24 mouse cellular contexts compared by ENCODE assay signal in genomic region chr12:54549659-54550058, GRCm38 (mm10).
DNase-seq lines count a peak whose midpoint lies in the region; ATAC-seq and TF ChIP-seq lines count a peak whose summit lies in the region.
"Had no signal": no experiment of that assay in that cellular context is flagged by ENCODE, and none has a peak within 500 bp of the region (broad histone marks: within the 10 kb centered on the region; RNA-seq: fewer than 3 reads in every experiment).

No protein-coding gene starts in this region.

- H3K27me3 ChIP-seq in intestine, postnatal 0 days (replicated peaks; ENCODE audit: control insufficient read depth, insufficient read depth, low read length), result no peaks in the 10 kb centered on the region
- no peaks in the 10 kb centered on the region for H3K27me3 ChIP-seq in intestine, embryonic 16.5 days (replicated peaks; ENCODE audit: control insufficient read depth, insufficient read depth, low read length)
- H3K27me3 ChIP-seq in liver, postnatal 0 days (ENCODE audit: insufficient read depth, low read length), result no peaks in the 10 kb centered on the region
- H3K27me3 ChIP-seq: CH12.LX; embryonic facial prominence, embryonic 12.5 days; forebrain, embryonic 13.5 days; forebrain, embryonic 15.5 days; Patski had no signal

- no peaks in the 10 kb centered on the region for H3K36me3 ChIP-seq in intestine, postnatal 0 days (ENCODE audit: control insufficient read depth, insufficient read depth)
- H3K36me3 ChIP-seq in intestine, embryonic 16.5 days (ENCODE audit: control insufficient read depth, insufficient read depth, low read length), result no peaks in the 10 kb centered on the region
- H3K36me3 ChIP-seq in liver, postnatal 0 days (replicated peaks; ENCODE audit: insufficient read depth, low read length), result no peaks in the 10 kb centered on the region
- H3K36me3 ChIP-seq: embryonic facial prominence, embryonic 10.5 days; embryonic facial prominence, embryonic 12.5 days; forebrain, embryonic 15.5 days; G1E had no signal

- H3K4me2 ChIP-seq in intestine, postnatal 0 days (replicated peaks; ENCODE audit: low read depth), result no peak overlapping the region
- H3K4me2 ChIP-seq in intestine, embryonic 16.5 days (ENCODE audit: low read depth, low read length), result no peak overlapping the region
- no peak overlapping the region for H3K4me2 ChIP-seq in liver, postnatal 0 days (ENCODE audit: low read depth, low read length)
- H3K4me2 ChIP-seq: embryonic facial prominence, embryonic 12.5 days; forebrain, embryonic 13.5 days; forebrain, embryonic 15.5 days had no signal

- no peak for DNase-seq in liver, postnatal 0 days
- DNase-seq in liver, result no peak
- no peak for DNase-seq in kidney, adult 9 months
- DNase-seq: adrenal gland, adult 8-10 months; adrenal gland, postnatal 14 days; adrenal gland, postnatal 36 days; B cell, adult 2 months; cerebellum, adult 11-12 months; cerebellum, adult 2 months; cerebellum, adult 9-10 months; cerebellum, postnatal 10 days; cerebellum, postnatal 25 days; forebrain, postnatal 0 days had no signal

- TF ChIP-seq CTCF in intestine, postnatal 0 days (IDR thresholded peaks at IDR 0.05; ENCODE audit: low read depth), result no peak
- no peak for TF ChIP-seq CTCF in liver, postnatal 0 days (IDR thresholded peaks at IDR 0.05; ENCODE audit: low read depth)

- ATAC-seq in intestine, postnatal 0 days, result peak; percentile 28; the same call in 1 of the 2 replicates
- no peak for ATAC-seq in intestine, embryonic 16.5 days
- ATAC-seq in liver, postnatal 0 days, result peak; percentile 86
- ATAC-seq: activated CD4-positive, CD25-positive, alpha-beta regulatory T cell, adult 4 months; CD4-positive, CD25-positive, alpha-beta regulatory T cell, adult 4 months; forebrain, embryonic 13.5 days; forebrain, embryonic 15.5 days; forebrain, postnatal 0 days; Patski had no signal

- WGBS in intestine, postnatal 0 days, result 69% methylated on average over 9 of the region's 9 CpGs
- 89% methylated on average over 9 of the region's 9 CpGs for WGBS in intestine, embryonic 16.5 days
- WGBS in liver, postnatal 0 days (ENCODE audit: insufficient replicate concordance), result 66% methylated on average over 9 of the region's 9 CpGs

- H3K9ac ChIP-seq in intestine, postnatal 0 days (ENCODE audit: low read depth, low read length), result no peak overlapping the region
- H3K9ac ChIP-seq in intestine, embryonic 16.5 days (ENCODE audit: low read depth, low read length), result no peak overlapping the region
- no peak overlapping the region for H3K9ac ChIP-seq in liver, postnatal 0 days (replicated peaks)
- H3K9ac ChIP-seq: embryonic facial prominence, embryonic 12.5 days; forebrain, embryonic 13.5 days; forebrain, embryonic 15.5 days; forebrain, postnatal 0 days had no signal

- no peaks in the 10 kb centered on the region for H3K9me3 ChIP-seq in intestine, postnatal 0 days (ENCODE audit: control insufficient read depth)
- no peaks in the 10 kb centered on the region for H3K9me3 ChIP-seq in intestine, embryonic 16.5 days (ENCODE audit: control insufficient read depth, low read length)
- H3K9me3 ChIP-seq in liver, postnatal 0 days (ENCODE audit: low read length), result no peaks in the 10 kb centered on the region
- H3K9me3 ChIP-seq: embryonic facial prominence, embryonic 10.5 days; embryonic facial prominence, embryonic 12.5 days; forebrain, embryonic 13.5 days; forebrain, embryonic 15.5 days; G1E had no signal

- no peak overlapping the region for H3K4me3 ChIP-seq in intestine, postnatal 0 days (ENCODE audit: low read depth, low read length)
- no peak overlapping the region for H3K4me3 ChIP-seq in intestine, embryonic 16.5 days (ENCODE audit: low read length)
- H3K4me3 ChIP-seq in liver, postnatal 0 days (ENCODE audit: low read depth, low read length), result no peak overlapping the region
- H3K4me3 ChIP-seq: embryonic facial prominence, embryonic 10.5 days; embryonic facial prominence, embryonic 12.5 days; forebrain, embryonic 13.5 days; forebrain, embryonic 15.5 days had no signal

- H3K27ac ChIP-seq in intestine, postnatal 0 days (ENCODE audit: low read depth, low read length), result no peak overlapping the region
- no peak overlapping the region for H3K27ac ChIP-seq in intestine, embryonic 16.5 days (ENCODE audit: low read length)
- H3K27ac ChIP-seq in liver, postnatal 0 days (ENCODE audit: low read depth), result no peak overlapping the region
- H3K27ac ChIP-seq: embryonic facial prominence, embryonic 10.5 days; embryonic facial prominence, embryonic 12.5 days; forebrain, embryonic 13.5 days; forebrain, embryonic 15.5 days had no signal

- TF ChIP-seq EP300 in liver, postnatal 0 days (IDR thresholded peaks at IDR 0.05; ENCODE audit: low read depth), result no peak

- no peaks in the 10 kb centered on the region for H3K4me1 ChIP-seq in intestine, postnatal 0 days (replicated peaks; ENCODE audit: control insufficient read depth, insufficient read depth, low read length)
- H3K4me1 ChIP-seq in intestine, embryonic 16.5 days (ENCODE audit: control insufficient read depth, insufficient read depth, low read length), result peaks cover 8% of the 10 kb centered on the region
- H3K4me1 ChIP-seq in liver, postnatal 0 days (ENCODE audit: insufficient read depth), result no peaks in the 10 kb centered on the region
- H3K4me1 ChIP-seq: embryonic facial prominence, embryonic 12.5 days had no signal
